Mouse (Mus musculus): Measurements from ENCODE around the gene Acp7.

GRCm38 (mm10) chr7:28634128-28634527, 3.0 kb upstream of the Acp7 start:
- TF ChIP-seq POLR2A (IDR thresholded peaks at IDR 0.05; ENCODE audit: borderline replicate concordance, insufficient read depth, low read length) (no peak), CTCF (IDR thresholded peaks at IDR 0.05; ENCODE audit: borderline replicate concordance, insufficient read depth, low read depth, low read length) (no peak)
